ENCODE assay signal across 11 mouse cellular contexts in genomic region chr16:31501751-31502365, GRCm38 (mm10).
A peak's percentile ranks its signal among the peaks of the same experiment; 100 is the strongest.
DNase-seq lines count a peak whose midpoint lies in the region; ATAC-seq and TF ChIP-seq lines count a peak whose summit lies in the region.
"Had no signal": no experiment of that assay in that cellular context is flagged by ENCODE, and none has a peak within 500 bp of the region (broad histone marks: within the 10 kb centered on the region; RNA-seq: fewer than 3 reads in every experiment).

No protein-coding gene starts in this region.

- ATAC-seq in embryonic facial prominence, embryonic 14.5 days (ENCODE audit: low read depth) = no peak; the same call in 1 of the 2 replicates
- peak; percentile 77 for ATAC-seq in hindbrain, embryonic 11.5 days (ENCODE audit: low FRiP score)
- peak; percentile 20; the same call in 1 of the 2 replicates for ATAC-seq in midbrain, embryonic 14.5 days (ENCODE audit: low FRiP score, low TSS enrichment)
- ATAC-seq in erythroblast, adult 5-6 weeks (replicated peaks; ENCODE audit: low FRiP score, poor library complexity, severe bottlenecking) = no peak
- ATAC-seq: Patski had no signal

- H3K9ac ChIP-seq in embryonic facial prominence, embryonic 14.5 days (ENCODE audit: low read depth, low read length) = no peak overlapping the region
- H3K9ac ChIP-seq in hindbrain, embryonic 11.5 days (ENCODE audit: low read depth, low read length) = no peak overlapping the region
- peak overlapping the region; percentile 32; the same call in 1 of the 2 replicates for H3K9ac ChIP-seq in midbrain, embryonic 14.5 days (replicated peaks; ENCODE audit: low read length)

- H3K27me3 ChIP-seq in embryonic facial prominence, embryonic 14.5 days (replicated peaks; ENCODE audit: control insufficient read depth, insufficient read depth, low read length) = no peaks in the 10 kb centered on the region
- H3K27me3 ChIP-seq in hindbrain, embryonic 11.5 days (ENCODE audit: control insufficient read depth, insufficient read depth, low read length) = no peaks in the 10 kb centered on the region
- H3K27me3 ChIP-seq in midbrain, embryonic 14.5 days (ENCODE audit: control insufficient read depth, insufficient read depth, low read length) = no peaks in the 10 kb centered on the region
- H3K27me3 ChIP-seq: Patski had no signal

- H3K27ac ChIP-seq in layer of hippocampus, adult 2 months = peak overlapping the region; percentile 84; the same call in 1 of the 2 replicates
- H3K27ac ChIP-seq in embryonic facial prominence, embryonic 14.5 days (replicated peaks; ENCODE audit: low read depth, low read length) = peak overlapping the region; percentile 55; the same call in 1 of the 2 replicates
- H3K27ac ChIP-seq in hindbrain, embryonic 11.5 days (ENCODE audit: low read depth, low read length) = peak overlapping the region; percentile 19; the same call in 1 of the 2 replicates
- peak overlapping the region; percentile 61; the same call in 1 of the 2 replicates for H3K27ac ChIP-seq in midbrain, embryonic 14.5 days (replicated peaks; ENCODE audit: low read depth, low read length)

- WGBS in embryonic facial prominence, embryonic 14.5 days = 32% methylated on average over 14 of the region's 14 CpGs
- 61% methylated on average over 14 of the region's 14 CpGs for WGBS in hindbrain, embryonic 11.5 days
- 36% methylated on average over 14 of the region's 14 CpGs for WGBS in midbrain, embryonic 14.5 days

- peaks cover 41% of the 10 kb centered on the region for H3K4me1 ChIP-seq in embryonic facial prominence, embryonic 14.5 days (ENCODE audit: control insufficient read depth, insufficient read depth, low read length)
- H3K4me1 ChIP-seq in hindbrain, embryonic 11.5 days (replicated peaks; ENCODE audit: control insufficient read depth, insufficient read depth, low read length) = peaks cover 4% of the 10 kb centered on the region; the same call in 1 of the 2 replicates
- peaks cover 24% of the 10 kb centered on the region for H3K4me1 ChIP-seq in midbrain, embryonic 14.5 days (ENCODE audit: control insufficient read depth, insufficient read depth, low read length)

- H3K9me3 ChIP-seq in embryonic facial prominence, embryonic 14.5 days (ENCODE audit: control insufficient read depth, low read length) = no peaks in the 10 kb centered on the region
- no peaks in the 10 kb centered on the region for H3K9me3 ChIP-seq in hindbrain, embryonic 11.5 days (ENCODE audit: control insufficient read depth, low read length)
- H3K9me3 ChIP-seq in midbrain, embryonic 14.5 days (ENCODE audit: control insufficient read depth, low read length) = no peaks in the 10 kb centered on the region

- H3K4me2 ChIP-seq in embryonic facial prominence, embryonic 14.5 days (ENCODE audit: low read depth, low read length) = 0 out of 2 replicates have a peak overlapping the region, but pooled peaks have one; percentile 23
- no peak overlapping the region for H3K4me2 ChIP-seq in hindbrain, embryonic 11.5 days (replicated peaks; ENCODE audit: low read depth, low read length)
- H3K4me2 ChIP-seq in midbrain, embryonic 14.5 days (ENCODE audit: low read length) = no peak overlapping the region

- no peak for DNase-seq in layer of hippocampus, adult 2 months (ENCODE audit: low spot score in 2 of 2)
- DNase-seq in layer of hippocampus, postnatal 14 days (ENCODE audit: low spot score in 2 of 2) = no peak
- peak; percentile 42 for DNase-seq in embryonic facial prominence, embryonic 14.5 days (ENCODE audit: low spot score)
- no peak for DNase-seq in hindbrain, embryonic 11.5 days (ENCODE audit: low spot score)
- DNase-seq in midbrain, embryonic 14.5 days = peak; percentile 57
- DNase-seq in frontal cortex, postnatal 36 days (ENCODE audit: low spot score in 2 of 2) = no peak
- no peak for DNase-seq in heart, adult 9 months (ENCODE audit: low spot score in 2 of 2)
- DNase-seq: adrenal gland, postnatal 25 days; thymus, postnatal 25 days had no signal

- H3K4me3 ChIP-seq in layer of hippocampus, adult 2 months = no peak overlapping the region
- no peak overlapping the region for H3K4me3 ChIP-seq in embryonic facial prominence, embryonic 14.5 days (ENCODE audit: low read depth, low read length)
- H3K4me3 ChIP-seq in hindbrain, embryonic 11.5 days (ENCODE audit: low read depth, low read length) = no peak overlapping the region
- no peak overlapping the region for H3K4me3 ChIP-seq in midbrain, embryonic 14.5 days (replicated peaks; ENCODE audit: low read depth, low read length)

- H3K36me3 ChIP-seq in embryonic facial prominence, embryonic 14.5 days (ENCODE audit: control insufficient read depth, insufficient read depth, low read length) = no peaks in the 10 kb centered on the region
- no peaks in the 10 kb centered on the region for H3K36me3 ChIP-seq in hindbrain, embryonic 11.5 days (ENCODE audit: control insufficient read depth, insufficient read depth, low read length)
- H3K36me3 ChIP-seq in midbrain, embryonic 14.5 days (ENCODE audit: control insufficient read depth, insufficient read depth, low read length) = no peaks in the 10 kb centered on the region

- TF ChIP-seq CTCF in layer of hippocampus, adult 2 months (conservative IDR thresholded peaks at IDR 0.05) = no peak

Comparison
In these comparisons a context has a peak if more than half of its experiments do, and no peak if none do; other contexts are left out.
1. DNase-seq: peak in embryonic facial prominence, embryonic 14.5 days (single experiment) and midbrain, embryonic 14.5 days (single experiment); none in layer of hippocampus, adult 2 months (0 of 2), layer of hippocampus, postnatal 14 days (0 of 2), hindbrain, embryonic 11.5 days (single experiment), frontal cortex, postnatal 36 days (0 of 2) and heart, adult 9 months (0 of 2).
2. H3K27ac ChIP-seq: peak in every context shown above with its lines; median percentile 84 in layer of hippocampus, adult 2 months; 61 in midbrain, embryonic 14.5 days; 55 in embryonic facial prominence, embryonic 14.5 days; 19 in hindbrain, embryonic 11.5 days.
3. ATAC-seq: peak in hindbrain, embryonic 11.5 days (single experiment) and midbrain, embryonic 14.5 days (single experiment); none in embryonic facial prominence, embryonic 14.5 days (single experiment) and erythroblast, adult 5-6 weeks (single experiment).